In the genomic region with DNA sequence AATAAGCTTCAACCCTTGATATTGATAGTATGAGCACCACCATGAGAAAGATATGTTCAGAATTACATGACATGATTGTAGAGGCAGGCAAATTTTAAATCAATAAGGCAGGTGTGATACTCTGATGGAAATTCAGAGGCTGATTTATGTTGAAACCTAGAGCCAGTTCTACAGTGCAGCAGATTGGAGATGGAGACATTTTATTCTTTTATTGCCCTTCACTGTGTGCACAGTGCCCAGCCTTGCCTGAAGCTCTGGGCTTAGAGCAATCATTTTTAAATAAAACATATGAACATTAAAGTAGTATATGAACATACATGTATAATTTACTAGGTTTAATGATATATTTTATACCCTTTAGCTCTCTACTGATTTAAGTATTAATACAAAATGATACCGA, we compare ENCODE assay signal across 33 mouse cellular contexts.
"Had no signal": no experiment of that assay in that cellular context is flagged by ENCODE, and none has a peak within 500 bp of the region (broad histone marks: within the 10 kb centered on the region; RNA-seq: fewer than 3 reads in every experiment).

No protein-coding gene starts in this region.

- ATAC-seq: hindbrain, embryonic 16.5 days; hindbrain, postnatal 0 days; inflammation-experienced regulatory T-cells, adult 6 months had no signal

- H3K9ac ChIP-seq: heart, embryonic 12.5 days; heart, embryonic 13.5 days; heart, embryonic 15.5 days; hindbrain, embryonic 12.5 days; hindbrain, embryonic 13.5 days; hindbrain, embryonic 14.5 days; hindbrain, embryonic 15.5 days; kidney, embryonic 15.5 days had no signal

- H3K9me3 ChIP-seq: heart, embryonic 10.5 days; heart, embryonic 12.5 days; heart, embryonic 13.5 days; heart, embryonic 15.5 days; hindbrain, embryonic 10.5 days; hindbrain, embryonic 12.5 days; hindbrain, embryonic 13.5 days; hindbrain, embryonic 15.5 days; kidney, embryonic 15.5 days had no signal

- H3K36me3 ChIP-seq: heart, embryonic 10.5 days; heart, embryonic 12.5 days; heart, embryonic 13.5 days; heart, embryonic 15.5 days; hindbrain, embryonic 10.5 days; hindbrain, embryonic 12.5 days; hindbrain, embryonic 13.5 days; hindbrain, embryonic 15.5 days; kidney, embryonic 15.5 days had no signal

- H3K4me1 ChIP-seq: heart, embryonic 10.5 days; heart, embryonic 12.5 days; heart, embryonic 13.5 days; heart, embryonic 15.5 days; hindbrain, embryonic 10.5 days; hindbrain, embryonic 12.5 days; hindbrain, embryonic 13.5 days; hindbrain, embryonic 15.5 days; kidney, embryonic 15.5 days had no signal

- H3K27ac ChIP-seq: heart, embryonic 10.5 days; heart, embryonic 13.5 days; heart, embryonic 15.5 days; hindbrain, embryonic 10.5 days; hindbrain, embryonic 12.5 days; hindbrain, embryonic 13.5 days; hindbrain, embryonic 14.5 days; hindbrain, embryonic 15.5 days; hindbrain, postnatal 0 days; kidney, embryonic 15.5 days; kidney, postnatal 0 days; layer of hippocampus, adult 2 months; left cerebral cortex, adult 2 months had no signal

- H3K4me2 ChIP-seq: heart, embryonic 11.5 days; heart, embryonic 12.5 days; heart, embryonic 13.5 days; heart, embryonic 15.5 days; hindbrain, embryonic 12.5 days; hindbrain, embryonic 13.5 days; hindbrain, embryonic 14.5 days; hindbrain, embryonic 15.5 days; kidney, embryonic 15.5 days had no signal

- H3K27me3 ChIP-seq: heart, embryonic 12.5 days; heart, embryonic 13.5 days; heart, embryonic 15.5 days; hindbrain, embryonic 12.5 days; hindbrain, embryonic 13.5 days; hindbrain, embryonic 15.5 days; kidney, embryonic 15.5 days had no signal

- DNase-seq: heart, postnatal 10 days; heart, postnatal 14 days; heart, postnatal 36 days; heart, postnatal 4 days; kidney, adult 11 months; kidney, adult 18-20 months; kidney, adult 2 months; kidney, adult 8-10 months; kidney, adult 9 months; kidney, postnatal 10 days; kidney, postnatal 14 days; kidney, postnatal 25 days; kidney, postnatal 36 days; kidney, postnatal 4 days; layer of hippocampus, adult 9-11 months; layer of hippocampus, postnatal 36 days had no signal

- H3K4me3 ChIP-seq: heart, embryonic 10.5 days; heart, embryonic 12.5 days; heart, embryonic 13.5 days; heart, embryonic 15.5 days; hindbrain, embryonic 10.5 days; hindbrain, embryonic 12.5 days; hindbrain, embryonic 13.5 days; hindbrain, embryonic 15.5 days; kidney, embryonic 15.5 days; layer of hippocampus, adult 2 months; left cerebral cortex, adult 2 months had no signal
